Mouse (Mus musculus): ENCODE data around the gene Lenep.

- TF ChIP-seq TBP (IDR thresholded peaks at IDR 0.05; ENCODE audit: low read depth, low read length) (no peak), CTCF (IDR thresholded peaks at IDR 0.05 in 2 of 3, conservative IDR thresholded peaks at IDR 0.05 in 1 of 3; ENCODE audit: control insufficient read depth in 1 of 3, insufficient read depth in 1 of 3, low read depth in 2 of 3, low read length in 3 of 3, poor library complexity in 1 of 3, severe bottlenecking in 1 of 3) (no peak), CHD1 (IDR thresholded peaks at IDR 0.05; ENCODE audit: low read depth, low read length) (no peak), GATA1 (IDR thresholded peaks at IDR 0.05; ENCODE audit: low read depth, low read length) (no peak), NRF1 (IDR thresholded peaks at IDR 0.05; ENCODE audit: insufficient read depth, low read depth, low read length, poor library complexity, severe bottlenecking) (no peak), POLR2A (IDR thresholded peaks at IDR 0.05; ENCODE audit: control insufficient read depth in 1 of 2, insufficient read depth in 1 of 2, low read depth in 1 of 2, low read length in 2 of 2, poor library complexity in 1 of 2) (no peak)
Observed at GRCm38 (mm10) chr3:89384331-89385076, 18.1 kb downstream of the Lenep start.
